Mouse (Mus musculus) frontal cortex, postnatal 10 days (tissue): ENCODE data around the gene Kctd2.
A peak's percentile ranks its signal among the peaks of the same experiment; 100 is the strongest.
"Not testable (repeated sequence)": the region's sequence is repeated elsewhere in the genome, so short reads cannot be mapped to it uniquely, and the experiment has no call there.

Experiments used
- DNase-seq, 2 experiments: peaks; one replicate each; pipeline ENCODE4 v3.0.0; 2022; ENCODE audit warnings: low spot score in 2 of 2, mixed read lengths in 1 of 2

The Kctd2 gene

GRCm38 (mm10) chr11:115473626-115474275, 53.8 kb downstream of the Kctd2 start:
- peak; percentile 89 to 91 for DNase-seq

- peak; percentile 91 to 94 for DNase-seq
These were observed 55.3 kb downstream of the Kctd2 start, which contains the start of gene Armc7 for GRCm38 (mm10) chr11:115475025-115475757. Gene Armc7 (plus strand): TSS chr11:115475667.

GRCm38 (mm10) chr11:115475758-115476237, 55.9 kb downstream of the Kctd2 start:
- no peak for DNase-seq

- DNase-seq = not testable (repeated sequence)
These were observed 56.7 kb downstream of the Kctd2 start for GRCm38 (mm10) chr11:115476630-115477029.

- DNase-seq = not testable (repeated sequence)
These were observed 57.5 kb downstream of the Kctd2 start for GRCm38 (mm10) chr11:115477388-115477787.

- no peak for DNase-seq
These were observed 58.5 kb downstream of the Kctd2 start for GRCm38 (mm10) chr11:115478296-115478938.
